9 mouse cellular contexts compared by ENCODE assay signal in genomic region chr14:34453648-34454047, GRCm38 (mm10). TPM values are rescaled to one million over a fixed set of nuclear protein-coding genes. Genes with fewer than 3 reads are reported as not detected.
DNase-seq lines count a peak whose midpoint lies in the region; ATAC-seq and TF ChIP-seq lines count a peak whose summit lies in the region.
"Had no signal": no experiment of that assay in that cellular context is flagged by ENCODE, and none has a peak within 500 bp of the region (broad histone marks: within the 10 kb centered on the region; RNA-seq: fewer than 3 reads in every experiment).

No protein-coding gene starts in this region.

- peak; percentile 22 for DNase-seq in kidney, postnatal 0 days (ENCODE audit: low spot score)
- no peak for DNase-seq in kidney, postnatal 36 days
- DNase-seq in embryonic facial prominence, embryonic 14.5 days (ENCODE audit: low spot score) = peak; percentile 64
- DNase-seq in limb, embryonic 10.5 days (ENCODE audit: low spot score) = no peak
- no peak for DNase-seq in urinary bladder, postnatal 14 days (ENCODE audit: low spot score)
- DNase-seq in layer of hippocampus, adult 11-12 months (ENCODE audit: low spot score) = no peak
- DNase-seq in T-cell, adult 2 months (ENCODE audit: low spot score) = no peak
- DNase-seq: gastrocnemius, postnatal 14 days had no signal

- no peak overlapping the region for H3K4me2 ChIP-seq in kidney, postnatal 0 days (ENCODE audit: low read length)
- no peak overlapping the region for H3K4me2 ChIP-seq in embryonic facial prominence, embryonic 14.5 days (ENCODE audit: low read depth, low read length)
- H3K4me2 ChIP-seq in neural tube, embryonic 15.5 days = peak overlapping the region; percentile 21; the same call in 1 of the 2 replicates

- no peaks in the 10 kb centered on the region for H3K36me3 ChIP-seq in kidney, postnatal 0 days (ENCODE audit: insufficient read depth, low read length)
- peaks cover 21% of the 10 kb centered on the region; the same call in 1 of the 2 replicates for H3K36me3 ChIP-seq in embryonic facial prominence, embryonic 14.5 days (ENCODE audit: control insufficient read depth, insufficient read depth, low read length)
- H3K36me3 ChIP-seq in limb, embryonic 10.5 days = peaks cover 56% of the 10 kb centered on the region
- H3K36me3 ChIP-seq in neural tube, embryonic 15.5 days = no peaks in the 10 kb centered on the region

- H3K27me3 ChIP-seq in kidney, postnatal 0 days (ENCODE audit: insufficient read depth, low read length) = no peaks in the 10 kb centered on the region
- no peaks in the 10 kb centered on the region for H3K27me3 ChIP-seq in embryonic facial prominence, embryonic 14.5 days (replicated peaks; ENCODE audit: control insufficient read depth, insufficient read depth, low read length)
- no peaks in the 10 kb centered on the region for H3K27me3 ChIP-seq in limb, embryonic 10.5 days (ENCODE audit: low read depth, poor library complexity, severe bottlenecking)
- no peaks in the 10 kb centered on the region for H3K27me3 ChIP-seq in neural tube, embryonic 15.5 days (replicated peaks)

- TF ChIP-seq CTCF in kidney, postnatal 0 days (IDR thresholded peaks at IDR 0.05; ENCODE audit: low read depth) = no peak

- H3K4me1 ChIP-seq in kidney, postnatal 0 days (replicated peaks; ENCODE audit: insufficient read depth, low read length) = 0 out of 2 replicates have a peak, but pooled peaks cover 3% of the 10 kb centered on the region
- peaks cover 13% of the 10 kb centered on the region; the same call in 1 of the 2 replicates for H3K4me1 ChIP-seq in embryonic facial prominence, embryonic 14.5 days (ENCODE audit: control insufficient read depth, insufficient read depth, low read length)
- peaks cover 15% of the 10 kb centered on the region for H3K4me1 ChIP-seq in limb, embryonic 10.5 days
- peaks cover 15% of the 10 kb centered on the region for H3K4me1 ChIP-seq in neural tube, embryonic 15.5 days

- H3K27ac ChIP-seq in kidney, postnatal 0 days = no peak overlapping the region; the same call in 1 of the 2 replicates
- peak overlapping the region; percentile 78 for H3K27ac ChIP-seq in embryonic facial prominence, embryonic 14.5 days (replicated peaks; ENCODE audit: low read depth, low read length)
- 0 out of 2 replicates have a peak overlapping the region, but pooled peaks have one; percentile 25 for H3K27ac ChIP-seq in limb, embryonic 10.5 days
- H3K27ac ChIP-seq in neural tube, embryonic 15.5 days (replicated peaks) = peak overlapping the region; percentile 77

- H3K9me3 ChIP-seq in kidney, postnatal 0 days (replicated peaks; ENCODE audit: low read length) = no peaks in the 10 kb centered on the region
- no peaks in the 10 kb centered on the region for H3K9me3 ChIP-seq in embryonic facial prominence, embryonic 14.5 days (ENCODE audit: control insufficient read depth, low read length)
- H3K9me3 ChIP-seq in limb, embryonic 10.5 days (replicated peaks) = no peaks in the 10 kb centered on the region
- no peaks in the 10 kb centered on the region for H3K9me3 ChIP-seq in neural tube, embryonic 15.5 days (replicated peaks)

- no peak for ATAC-seq in kidney, postnatal 0 days (replicated peaks; ENCODE audit: low FRiP score, low read depth)
- no peak for ATAC-seq in embryonic facial prominence, embryonic 14.5 days (ENCODE audit: low read depth)
- no peak for ATAC-seq in neural tube, embryonic 15.5 days (ENCODE audit: low FRiP score)

- WGBS in kidney, postnatal 0 days = 18% methylated on average over 6 of the region's 6 CpGs
- 20% methylated on average over 6 of the region's 6 CpGs for WGBS in embryonic facial prominence, embryonic 14.5 days
- WGBS in limb, embryonic 10.5 days = 60% methylated on average over 6 of the region's 6 CpGs
- 10% methylated on average over 6 of the region's 6 CpGs for WGBS in neural tube, embryonic 15.5 days

- H3K9ac ChIP-seq in kidney, postnatal 0 days (ENCODE audit: low read depth, low read length) = no peak overlapping the region
- H3K9ac ChIP-seq in embryonic facial prominence, embryonic 14.5 days (ENCODE audit: low read depth, low read length) = no peak overlapping the region
- no peak overlapping the region for H3K9ac ChIP-seq in neural tube, embryonic 15.5 days (replicated peaks)

- H3K4me3 ChIP-seq in kidney, postnatal 0 days (replicated peaks; ENCODE audit: low read depth, low read length) = no peak overlapping the region
- no peak overlapping the region for H3K4me3 ChIP-seq in embryonic facial prominence, embryonic 14.5 days (ENCODE audit: low read depth, low read length)
- H3K4me3 ChIP-seq in limb, embryonic 10.5 days = no peak overlapping the region
- no peak overlapping the region for H3K4me3 ChIP-seq in neural tube, embryonic 15.5 days (replicated peaks)

RNA-seq across cellular contexts. Expression of gene Bmpr1a, which starts 49.5 kb away (rescaled TPM):
- 35.8 and 37.1 TPM in 2 replicates for polyA plus RNA-seq in kidney, postnatal 0 days (2015; fragmentation: Nextera tagmentation; extraction: Ambion mirVana)
- polyA plus RNA-seq in embryonic facial prominence, embryonic 14.5 days (2014; fragmentation: Nextera tagmentation; extraction: Ambion mirVana) = 65.0 and 68.7 TPM in 2 replicates
- polyA plus RNA-seq in limb, embryonic 10.5 days (2016; fragmentation: Nextera tagmentation; extraction: Ambion mirVana) = 45.7 and 58.5 TPM in 2 replicates
- polyA plus RNA-seq in neural tube, embryonic 15.5 days (2015; fragmentation: Nextera tagmentation; extraction: Ambion mirVana) = 19.0 and 23.4 TPM in 2 replicates

Comparison
In these comparisons a context has a peak if more than half of its experiments do, and no peak if none do; other contexts are left out.
1. DNase-seq: peak in kidney, postnatal 0 days (single experiment) and embryonic facial prominence, embryonic 14.5 days (single experiment); none in kidney, postnatal 36 days (0 of 2), limb, embryonic 10.5 days (single experiment), urinary bladder, postnatal 14 days (single experiment), layer of hippocampus, adult 11-12 months (single experiment) and T-cell, adult 2 months (single experiment).